Mouse (Mus musculus) liver, adult 2 months (tissue): ENCODE data around the gene Fam221b. TPM values are rescaled to one million over a fixed set of nuclear protein-coding genes. Genes with fewer than 3 reads are reported as not detected.

Experiments
- DNase-seq: peaks from one replicate; pipeline ENCODE4 v3.0.0-alpha.2; 2011; ENCODE audit warnings: low read depth, low spot score; ENCODE audit errors: extremely low read depth
- H3K27ac ChIP-seq: fragments of 200-500 bp; replicated peaks from 2 replicates; pipeline ENCODE4 v1.5.1; 2012; ENCODE audit warnings: low read depth, mild to moderate bottlenecking, control low read depth, inconsistent platforms, low read length; ENCODE audit not compliant: insufficient read depth
- H3K27me3 ChIP-seq: fragments of 200-500 bp; 2 replicates; pipeline ENCODE4 v1.6.1; 2012; ENCODE audit warnings: mild to moderate bottlenecking, moderate library complexity, low read length, inconsistent platforms; ENCODE audit not compliant: control insufficient read depth, insufficient read depth
- H3K36me3 ChIP-seq: fragments of 200-500 bp; 2 replicates; pipeline ENCODE4 v1.6.1; 2012; ENCODE audit warnings: low read length, inconsistent platforms; ENCODE audit not compliant: control insufficient read depth, insufficient read depth
- H3K4me1 ChIP-seq: fragments of 200-500 bp; 2 replicates; pipeline ENCODE4 v1.6.1; 2011; ENCODE audit warnings: low read length; ENCODE audit not compliant: control insufficient read depth, insufficient read depth
- H3K4me3 ChIP-seq: fragments of 200-500 bp; 2 replicates; pipeline ENCODE4 v1.5.1; 2011; ENCODE audit warnings: low read depth, mild to moderate bottlenecking, control low read depth, low read length, moderate library complexity; ENCODE audit not compliant: insufficient read depth
- H3K79me2 ChIP-seq: fragments of 200-500 bp; 2 replicates; pipeline ENCODE4 v1.6.1; 2012; ENCODE audit warnings: inconsistent platforms, mild to moderate bottlenecking, low read length, moderate library complexity; ENCODE audit not compliant: control insufficient read depth, insufficient read depth
- H3K9ac ChIP-seq: fragments of 200-500 bp; 2 replicates; pipeline ENCODE4 v1.6.1; 2012; ENCODE audit warnings: low read depth, mild to moderate bottlenecking, control low read depth, inconsistent platforms, low read length
- CTCF ChIP-seq: fragments of 200-500 bp; IDR thresholded peaks from 2 replicates; pipeline ENCODE4 v1.5.1; 2011; ENCODE audit warnings: low read depth, low read length, control low read depth
- POLR2A ChIP-seq: fragments of 200-500 bp; IDR thresholded peaks from 2 replicates; pipeline ENCODE4 v1.6.1; 2011; ENCODE audit warnings: low read length, control low read depth; ENCODE audit not compliant: insufficient read depth; ENCODE audit errors: extremely low read depth
- WGBS: fragments of 180-500 bp; shearing (Covaris S2); methylation state at CpG from one replicate; pipeline ENCODE4 v1.1.7; 2018; 5-methylcytosine and 5-hydroxymethylcytosine counted together
- polyA plus RNA-seq: library from polyadenylated mRNA; depleted of rRNA; stranded (reverse); fragments of >200 nt; gene quantifications from 2 replicates; pipeline ENCODE4 v1.2.3, GENCODE M21; 2012
- total RNA-seq: library from RNA; depleted of rRNA; stranded (reverse); fragments of >200 nt; gene quantifications from 2 replicates; pipeline ENCODE4 v1.2.3, GENCODE M21; 2014

The Fam221b gene
- total and polyA plus RNA-seq, 2 experiments, result not detected

GRCm38 (mm10) chr4:43703439-43703838 lies 34.5 kb upstream of the Fam221b start:
- H3K9ac ChIP-seq, result no peak overlapping the region
- no peaks in the 10 kb centered on the region for H3K79me2 ChIP-seq
- no peaks in the 10 kb centered on the region for H3K36me3 ChIP-seq
- WGBS, result 74% methylated on average over 6 of the region's 6 CpGs
- 0 out of 2 replicates have a peak, but pooled peaks cover 2% of the 10 kb centered on the region for H3K27me3 ChIP-seq
- DNase-seq, result no peak
- no peaks in the 10 kb centered on the region for H3K4me1 ChIP-seq
- TF ChIP-seq POLR2A (no peak), CTCF (peak; percentile 46)
- no peak overlapping the region for H3K27ac ChIP-seq
- H3K4me3 ChIP-seq, result no peak overlapping the region

- H3K9ac ChIP-seq, result no peak within 1 kb of the TSS
- TF ChIP-seq POLR2A (no peak), CTCF (no peak)
- no peak for DNase-seq
- 0 out of 2 replicates have a peak, but pooled peaks cover 2% of the 10 kb centered on the region for H3K27me3 ChIP-seq
- no peaks in the 10 kb centered on the region for H3K79me2 ChIP-seq
- no peak within 1 kb of the TSS for H3K4me3 ChIP-seq
- no peaks in the 10 kb centered on the region for H3K36me3 ChIP-seq
- no peaks in the 10 kb centered on the region for H3K4me1 ChIP-seq
- no peak within 1 kb of the TSS for H3K27ac ChIP-seq
- WGBS, result 93% methylated on average over 6 of the region's 6 CpGs
Measured at GRCm38 (mm10) chr4:43700707-43701106, 31.8 kb upstream of the Fam221b start, which contains the start of gene Olfr70. Gene Olfr70, minus strand, starts transcription at chr4:43700807.

GRCm38 (mm10) chr4:43696561-43696960 lies 27.6 kb upstream of the Fam221b start:
- Histone ChIP-seq H3K36me3 (no peaks in the 10 kb centered on the region), H3K4me3 (no peak overlapping the region), H3K27ac (no peak overlapping the region), H3K27me3 (no peaks in the 10 kb centered on the region), H3K79me2 (no peaks in the 10 kb centered on the region), H3K4me1 (no peaks in the 10 kb centered on the region), H3K9ac (no peak overlapping the region)
- TF ChIP-seq CTCF, result no peak
- TF ChIP-seq POLR2A, result no peak
- WGBS, result 94% methylated on average over 13 of the region's 13 CpGs
- DNase-seq, result no peak

GRCm38 (mm10) chr4:43695249-43695671 lies 26.3 kb upstream of the Fam221b start:
- no peaks in the 10 kb centered on the region for H3K36me3 ChIP-seq
- no peak overlapping the region for H3K4me3 ChIP-seq
- no peak overlapping the region for H3K27ac ChIP-seq
- DNase-seq, result peak; percentile 19
- H3K4me1 ChIP-seq, result no peaks in the 10 kb centered on the region
- H3K27me3 ChIP-seq, result no peaks in the 10 kb centered on the region
- no peaks in the 10 kb centered on the region for H3K79me2 ChIP-seq
- H3K9ac ChIP-seq, result no peak overlapping the region
- WGBS, result 37% methylated on average over 9 of the region's 9 CpGs
- TF ChIP-seq CTCF (no peak), POLR2A (no peak)

- Histone ChIP-seq H3K9ac (no peak overlapping the region), H3K4me1 (no peaks in the 10 kb centered on the region), H3K4me3 (no peak overlapping the region), H3K27ac (no peak overlapping the region), H3K79me2 (no peaks in the 10 kb centered on the region), H3K36me3 (no peaks in the 10 kb centered on the region), H3K27me3 (no peaks in the 10 kb centered on the region)
- no peak for DNase-seq
- no peak for TF ChIP-seq CTCF
- no peak for TF ChIP-seq POLR2A
- WGBS, result 94% methylated on average over 1 of the region's 1 CpGs
Measured at GRCm38 (mm10) chr4:43694439-43695248, 25.7 kb upstream of the Fam221b start.

GRCm38 (mm10) chr4:43693806-43694241 lies 24.9 kb upstream of the Fam221b start:
- H3K27ac ChIP-seq, result no peak overlapping the region
- TF ChIP-seq CTCF (no peak), POLR2A (no peak)
- no peak overlapping the region for H3K9ac ChIP-seq
- no peak for DNase-seq
- no peaks in the 10 kb centered on the region for H3K79me2 ChIP-seq
- H3K27me3 ChIP-seq, result no peaks in the 10 kb centered on the region
- no peaks in the 10 kb centered on the region for H3K4me1 ChIP-seq
- H3K36me3 ChIP-seq, result no peaks in the 10 kb centered on the region
- 75% methylated on average over 5 of the region's 5 CpGs for WGBS
- no peak overlapping the region for H3K4me3 ChIP-seq
